Mouse (Mus musculus): ENCODE measurements around the gene B230118H07Rik.

Gene B230118H07Rik

GRCm38 (mm10) chr2:101649114-101649671 is at the start of gene B230118H07Rik, which contains the start of gene Rag1:
B230118H07Rik (minus strand) TSS chr2:101649532.
Rag1 (minus strand) TSS chr2:101649501.
- no peak for DNase-seq (ENCODE audit: low read depth in 2 of 2, low spot score in 2 of 2)

GRCm38 (mm10) chr2:101695584-101695983 is 46.3 kb upstream of the B230118H07Rik start:
- no peak for DNase-seq (ENCODE audit: low read depth in 2 of 2, low spot score in 2 of 2)

- DNase-seq (ENCODE audit: low read depth in 2 of 2, low spot score in 2 of 2) = peak in 1 of 2 experiments; percentile 8
These were observed 44.4 kb upstream of the B230118H07Rik start for GRCm38 (mm10) chr2:101693577-101694215.

GRCm38 (mm10) chr2:101693043-101693442 is 43.7 kb upstream of the B230118H07Rik start:
- DNase-seq (ENCODE audit: low read depth in 2 of 2, low spot score in 2 of 2) = no peak

- DNase-seq (ENCODE audit: low read depth in 2 of 2, low spot score in 2 of 2) = no peak
These were observed 41.0 kb upstream of the B230118H07Rik start for GRCm38 (mm10) chr2:101690252-101690827.

GRCm38 (mm10) chr2:101688011-101688410 is 38.7 kb upstream of the B230118H07Rik start:
- DNase-seq (ENCODE audit: low read depth in 2 of 2, low spot score in 2 of 2) = no peak

GRCm38 (mm10) chr2:101684421-101684820 is 35.1 kb upstream of the B230118H07Rik start:
- DNase-seq (ENCODE audit: low read depth in 2 of 2, low spot score in 2 of 2) = no peak

- DNase-seq (ENCODE audit: low read depth in 2 of 2, low spot score in 2 of 2) = peak; percentile 8 to 36
These were observed 29.9 kb upstream of the B230118H07Rik start for GRCm38 (mm10) chr2:101679164-101679784.

- peak; percentile 78 to 81 for DNase-seq (ENCODE audit: low read depth in 2 of 2, low spot score in 2 of 2)
These were observed 29.1 kb upstream of the B230118H07Rik start, which contains the start of gene Traf6 for GRCm38 (mm10) chr2:101678236-101679021. Traf6 (plus strand) TSS chr2:101678429.

GRCm38 (mm10) chr2:101673547-101673946 is 24.2 kb upstream of the B230118H07Rik start:
- no peak for DNase-seq (ENCODE audit: low read depth in 2 of 2, low spot score in 2 of 2)

GRCm38 (mm10) chr2:101668751-101669150 is 19.4 kb upstream of the B230118H07Rik start:
- no peak for DNase-seq (ENCODE audit: low read depth in 2 of 2, low spot score in 2 of 2)

GRCm38 (mm10) chr2:101665703-101666092 is 16.4 kb upstream of the B230118H07Rik start:
- no peak for DNase-seq (ENCODE audit: low read depth in 2 of 2, low spot score in 2 of 2)

GRCm38 (mm10) chr2:101665058-101665702 is 15.8 kb upstream of the B230118H07Rik start:
- DNase-seq (ENCODE audit: low read depth in 2 of 2, low spot score in 2 of 2) = peak; percentile 41 to 54

- no peak for DNase-seq (ENCODE audit: low read depth in 2 of 2, low spot score in 2 of 2)
These were observed 11.2 kb upstream of the B230118H07Rik start for GRCm38 (mm10) chr2:101660536-101660935.

- DNase-seq (ENCODE audit: low read depth in 2 of 2, low spot score in 2 of 2) = peak; percentile 53 to 69
These were observed 3.7 kb upstream of the B230118H07Rik start for GRCm38 (mm10) chr2:101652921-101653597.

- DNase-seq (ENCODE audit: low read depth in 2 of 2, low spot score in 2 of 2) = no peak
These were observed 3.0 kb upstream of the B230118H07Rik start for GRCm38 (mm10) chr2:101652204-101652920.

- no peak for DNase-seq (ENCODE audit: low read depth in 2 of 2, low spot score in 2 of 2)
These were observed 1.1 kb upstream of the B230118H07Rik start for GRCm38 (mm10) chr2:101650446-101650845.

GRCm38 (mm10) chr2:101648361-101648760 is 971 bp downstream of the B230118H07Rik start:
- DNase-seq (ENCODE audit: low read depth in 2 of 2, low spot score in 2 of 2) = no peak

GRCm38 (mm10) chr2:101645841-101646240 is 3.5 kb downstream of the B230118H07Rik start:
- DNase-seq (ENCODE audit: low read depth in 2 of 2, low spot score in 2 of 2) = no peak

Data from CD8-positive naive resting alpha-beta T cell, adult 2 months (primary cell).